Mouse (Mus musculus) ovary, adult 10 weeks (tissue): Measurements from ENCODE around the gene Vmn2r115. TPM values are rescaled to one million over a fixed set of nuclear protein-coding genes. Genes with fewer than 3 reads are reported as not detected.

Source experiments
- polyA plus RNA-seq: library from polyadenylated mRNA; stranded (reverse); fragments of 350-450 nt; fragmentation: Illumina TruSeq; extraction: RNeasy Lipid Tissue Mini Kit (QIAGEN cat#74804); gene quantifications from one replicate; pipeline ENCODE4 v1.2.3, GENCODE M21; 2014

Gene Vmn2r115
- not detected for polyA plus RNA-seq

DNA sequence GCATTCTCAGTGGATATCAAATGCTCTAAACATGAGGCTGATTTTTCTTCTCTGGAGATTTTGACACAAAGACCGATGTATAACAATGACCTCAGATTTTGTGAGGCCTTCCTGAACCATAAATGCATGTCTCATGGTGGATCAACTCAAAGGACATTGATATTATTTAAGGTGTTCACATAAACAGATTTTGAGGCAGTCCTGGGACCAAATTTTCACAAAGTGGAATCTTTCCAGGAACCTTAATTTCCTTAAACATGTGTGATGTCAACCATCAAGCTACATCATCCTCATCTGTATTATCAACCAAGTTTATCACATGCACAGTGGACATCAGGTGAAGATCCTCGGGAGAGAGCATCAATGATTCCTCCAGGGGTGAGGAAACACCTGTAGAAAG is at the start of gene Vmn2r115:
Gene Vmn2r115, plus strand, starts transcription at position 301 of the 400 bp plus-strand sequence.

DNA sequence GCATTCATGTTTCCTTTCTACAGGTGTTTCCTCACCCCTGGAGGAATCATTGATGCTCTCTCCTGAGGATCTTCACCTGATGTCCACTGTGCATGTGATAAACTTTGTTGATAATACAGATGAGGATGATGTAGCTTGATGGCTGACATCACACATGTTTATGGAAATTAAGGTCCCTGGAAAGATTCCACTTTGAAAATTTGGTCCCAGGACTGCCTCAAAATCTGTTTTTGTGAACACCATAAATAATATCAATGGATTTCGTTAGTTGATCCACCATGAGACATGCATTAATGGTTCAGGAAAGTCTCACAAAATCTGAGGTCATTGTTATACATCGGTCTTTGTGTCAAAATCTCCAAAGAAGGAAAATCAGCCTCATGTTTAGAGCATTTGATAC is 31.1 kb upstream of the Vmn2r115 start, which contains the start of gene Vmn2r114:
Gene Vmn2r114, minus strand, starts transcription at position 101 of the 400 bp plus-strand sequence.

DNA sequence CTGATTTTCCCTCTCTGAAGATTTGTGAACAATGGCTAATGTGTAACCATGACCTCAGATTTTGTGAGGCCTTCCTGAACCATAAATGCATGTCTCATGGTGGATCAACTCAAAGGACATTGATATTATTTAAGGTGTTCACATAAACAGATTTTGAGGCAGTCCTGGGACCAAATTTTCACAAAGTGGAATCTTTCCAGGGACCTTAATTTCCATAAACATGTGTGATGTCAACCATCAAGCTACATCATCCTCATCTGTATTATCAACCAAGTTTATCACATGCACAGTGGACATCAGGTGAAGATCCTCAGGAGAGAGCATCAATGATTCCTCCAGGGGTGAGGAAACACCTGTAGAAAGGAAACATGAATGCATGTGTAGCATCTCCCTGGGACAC is 40.8 kb downstream of the Vmn2r115 start, which contains the start of gene Vmn2r116:
Gene Vmn2r116, plus strand, starts transcription at position 301 of the 400 bp plus-strand sequence.

Other genes starting within 250 kb of the Vmn2r115 start
- gene Zfp40, start 150.5 kb upstream of the Vmn2r115 start, polyA plus RNA-seq = 53.3 TPM
- gene Vmn2r114, start 31.2 kb upstream of the Vmn2r115 start, polyA plus RNA-seq = not detected
- gene Vmn2r116, start 40.9 kb downstream of the Vmn2r115 start, polyA plus RNA-seq = not detected
- gene Vmn2r117, start 136.0 kb downstream of the Vmn2r115 start, polyA plus RNA-seq = not detected
- gene Zfp213, start 220.5 kb downstream of the Vmn2r115 start, polyA plus RNA-seq = 1.5 TPM